Mouse (Mus musculus) G1E (cell line): Measurements from ENCODE around the gene Cbx6.

Source experiments
- CTCF ChIP-seq: IDR thresholded peaks from 2 replicates; pipeline ENCODE4 v1.5.1; 2012; ENCODE audit warnings: low read depth, low read length, inconsistent platforms, mixed read lengths
- GATA1 ChIP-seq: IDR thresholded peaks from 2 replicates; pipeline ENCODE4 v1.6.1; 2012; ENCODE audit warnings: borderline replicate concordance, low read length, inconsistent platforms, mixed read lengths
- GATA2 ChIP-seq: IDR thresholded peaks from 2 replicates; pipeline ENCODE4 v1.6.1; 2012; ENCODE audit warnings: low read depth, low read length, inconsistent platforms, borderline replicate concordance
- POLR2AphosphoS5 ChIP-seq: IDR thresholded peaks from 2 replicates; pipeline ENCODE4 v1.6.1; 2012; ENCODE audit warnings: low read depth, low read length, inconsistent platforms; ENCODE audit not compliant: insufficient replicate concordance
- TAL1 ChIP-seq: conservative IDR thresholded peaks from 2 replicates; pipeline ENCODE4 v1.6.1; 2012; ENCODE audit warnings: low read depth, low read length, inconsistent platforms, mixed read lengths

DNA sequence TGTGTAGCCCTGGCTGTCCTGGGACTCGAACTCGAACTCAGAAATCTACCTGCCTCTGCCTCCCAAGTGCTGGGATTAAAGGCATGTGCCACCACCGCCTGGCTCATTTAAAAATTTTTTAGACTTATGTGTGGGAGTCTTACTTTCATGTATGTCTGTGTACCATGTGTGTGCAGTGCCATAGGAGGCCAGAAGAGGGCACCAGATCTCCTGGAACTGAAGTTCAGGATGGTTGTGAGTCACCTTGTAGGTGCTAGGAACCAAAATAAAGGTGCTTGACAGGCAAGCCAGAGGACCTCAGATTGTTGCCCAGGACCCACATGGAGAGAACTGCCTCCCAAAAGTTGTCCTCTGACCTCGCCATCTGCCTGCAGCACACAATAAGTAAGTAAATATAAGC, 16.2 kb downstream of the Cbx6 start:
- TF ChIP-seq CTCF (no peak), GATA1 (no peak), TAL1 (no peak), GATA2 (no peak), POLR2AphosphoS5 (no peak)
